Mouse (Mus musculus): ENCODE measurements around the gene Pcdh7. TPM values are rescaled to one million over a fixed set of nuclear protein-coding genes. Genes with fewer than 3 reads are reported as not detected.
"Not testable (repeated sequence)": the region's sequence is repeated elsewhere in the genome, so short reads cannot be mapped to it uniquely, and the experiment has no call there.

Pcdh7 gene
- total RNA-seq, 2 experiments from 2014 or later = 130 to 159 TPM

GRCm38 (mm10) chr5:58108665-58109364 is 391.0 kb downstream of the Pcdh7 start:
- no peak for DNase-seq (ENCODE audit: low spot score in 2 of 2)

- no peak for DNase-seq (ENCODE audit: low spot score in 2 of 2)
These were observed 398.3 kb downstream of the Pcdh7 start for GRCm38 (mm10) chr5:58116096-58116495.

GRCm38 (mm10) chr5:58117896-58118295 is 400.1 kb downstream of the Pcdh7 start:
- DNase-seq (ENCODE audit: low spot score in 2 of 2) = no peak

GRCm38 (mm10) chr5:58118930-58119611 is 401.3 kb downstream of the Pcdh7 start:
- DNase-seq (ENCODE audit: low spot score in 2 of 2) = no peak

- DNase-seq (ENCODE audit: low spot score in 2 of 2) = no peak
These were observed 426.1 kb downstream of the Pcdh7 start for GRCm38 (mm10) chr5:58143897-58144296.

- DNase-seq (ENCODE audit: low spot score in 2 of 2) = no peak
These were observed 436.2 kb downstream of the Pcdh7 start for GRCm38 (mm10) chr5:58153966-58154365.

GRCm38 (mm10) chr5:58172218-58172617 is 454.5 kb downstream of the Pcdh7 start:
- no peak for DNase-seq (ENCODE audit: low spot score in 2 of 2)

GRCm38 (mm10) chr5:58174335-58174734 is 456.6 kb downstream of the Pcdh7 start:
- DNase-seq (ENCODE audit: low spot score in 2 of 2) = not testable (repeated sequence)

- no peak for DNase-seq (ENCODE audit: low spot score in 2 of 2)
These were observed 457.8 kb downstream of the Pcdh7 start for GRCm38 (mm10) chr5:58175532-58175931.

All from left cerebral cortex, adult 18-20 months (tissue).